10 mouse cellular contexts compared by ENCODE assay signal in the genomic region with DNA sequence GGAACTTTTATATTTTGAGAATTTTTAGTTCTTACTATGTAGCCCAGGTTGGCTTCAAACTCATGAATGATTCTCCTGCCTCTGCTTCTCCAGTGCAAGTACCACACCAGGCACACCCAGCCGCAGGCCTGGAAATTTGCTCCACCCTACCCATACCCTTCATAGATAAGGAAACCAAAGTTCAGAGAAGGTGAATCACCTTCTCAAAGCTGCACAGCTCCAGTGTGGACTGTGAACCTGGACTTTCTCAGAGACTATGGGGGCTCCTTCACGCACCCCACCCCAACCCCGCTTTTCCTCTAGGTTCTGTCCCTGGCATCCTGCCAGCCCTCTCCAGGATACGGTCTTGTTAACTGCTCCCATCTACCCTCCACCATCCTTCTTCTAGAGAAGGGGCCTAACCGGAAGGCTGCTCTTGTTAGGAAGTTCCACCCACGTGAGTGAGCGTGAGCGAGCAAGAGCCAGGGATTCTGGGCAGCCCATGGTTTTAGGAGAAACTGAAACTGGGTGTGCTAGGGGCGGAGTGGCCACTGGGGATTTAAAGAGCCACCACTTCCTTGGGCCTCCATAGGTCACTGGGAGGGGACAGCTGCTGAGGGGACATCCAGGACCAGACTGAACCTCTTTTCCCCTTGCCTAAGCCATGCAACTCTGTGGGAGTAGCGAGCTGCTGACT. TPM values are rescaled to one million over a fixed set of nuclear protein-coding genes. Genes with fewer than 3 reads are reported as not detected.
DNase-seq lines count a peak whose midpoint lies in the region.
"Had no signal": no experiment of that assay in that cellular context is flagged by ENCODE, and none has a peak within 500 bp of the region (broad histone marks: within the 10 kb centered on the region; RNA-seq: fewer than 3 reads in every experiment).

No protein-coding gene starts in this region.

- WGBS in large intestine, adult 2 months: 17% methylated on average over 10 of the region's 10 CpGs
- 83% methylated on average over 10 of the region's 10 CpGs for WGBS in forebrain, embryonic 10.5 days

- no peaks in the 10 kb centered on the region for H3K4me1 ChIP-seq in forebrain, embryonic 10.5 days

- H3K9me3 ChIP-seq in forebrain, embryonic 10.5 days: no peaks in the 10 kb centered on the region; the same call in 1 of the 2 replicates

- H3K4me3 ChIP-seq in forebrain, embryonic 10.5 days: no peak overlapping the region

- no peaks in the 10 kb centered on the region for H3K36me3 ChIP-seq in forebrain, embryonic 10.5 days (replicated peaks)

- H3K27ac ChIP-seq in forebrain, embryonic 10.5 days: no peak overlapping the region

- peak; percentile 55 for DNase-seq in adrenal gland, adult 2 months
- no peak for DNase-seq in adrenal gland, adult 18-20 months (ENCODE audit: low spot score in 2 of 2)
- peak; percentile 13 to 47 for DNase-seq in urinary bladder, postnatal 36 days (ENCODE audit: low spot score in 2 of 2)
- DNase-seq in urinary bladder, postnatal 10 days (ENCODE audit: low spot score): no peak
- DNase-seq in large intestine, adult 2 months (ENCODE audit: low read depth, low spot score): peak; percentile 53
- no peak for DNase-seq in B cell, adult 2 months
- DNase-seq in c-Kit-positive CD71-positive TER-119-positive erythroid progenitor cells, embryonic 14.5 days (ENCODE audit: low spot score): no peak
- no peak for DNase-seq in forebrain, embryonic 10.5 days (ENCODE audit: extremely low spot score, low spot score)

- H3K27me3 ChIP-seq in forebrain, embryonic 10.5 days (ENCODE audit: poor library complexity, severe bottlenecking): no peaks in the 10 kb centered on the region

RNA-seq across cellular contexts. Expression of a gene that starts 20.2 kb away (rescaled TPM):
- total RNA-seq in adrenal gland, adult 2 months (2021): 1 to 10 TPM; 2.4 to 4.1 TPM
- 0.56 and 0.72 TPM in 2 replicates for polyA plus RNA-seq in adrenal gland, adult 2 months (2012; rRNA removed)
- 1 to 10 TPM in 1 of 2 experiments, under 1 TPM in 1; 0.99 to 1.3 TPM for total RNA-seq in adrenal gland, adult 18-20 months (2021)
- 1.2 and 1.9 TPM in 2 replicates for polyA plus RNA-seq in large intestine, adult 2 months (2012; rRNA removed)
- not detected in 2 replicates for polyA plus RNA-seq in forebrain, embryonic 10.5 days (2016; fragmentation: Nextera tagmentation; extraction: Ambion mirVana)
- total RNA-seq: layer of hippocampus, postnatal 14 days had no signal
- polyA plus RNA-seq: neural tube, embryonic 11.5 days had no signal

RNA-seq across cellular contexts. Expression of a gene that starts 22.7 kb away (rescaled TPM):
- total RNA-seq in adrenal gland, adult 2 months (2021): 10 to 100 TPM; 84.1 to 96.5 TPM
- polyA plus RNA-seq in adrenal gland, adult 2 months (2012; rRNA removed): 313 and 329 TPM in 2 replicates
- total RNA-seq in adrenal gland, adult 18-20 months (2021): 10 to 100 TPM; 84.7 to 87.7 TPM
- 68.6 and 69.0 TPM in 2 replicates for polyA plus RNA-seq in large intestine, adult 2 months (2012; rRNA removed)
- polyA plus RNA-seq in forebrain, embryonic 10.5 days (2016; fragmentation: Nextera tagmentation; extraction: Ambion mirVana): 112 and 113 TPM in 2 replicates

RNA-seq across cellular contexts. Expression of a gene that starts 23.2 kb away (rescaled TPM):
- total RNA-seq in adrenal gland, adult 2 months (2021): 1 to 10 TPM; 1.8 to 2.6 TPM
- polyA plus RNA-seq in adrenal gland, adult 2 months (2012; rRNA removed): 5.0 and 6.6 TPM in 2 replicates
- 1 to 10 TPM; 1.6 to 3.1 TPM for total RNA-seq in adrenal gland, adult 18-20 months (2021)
- 123 and 147 TPM in 2 replicates for polyA plus RNA-seq in large intestine, adult 2 months (2012; rRNA removed)
- not detected in 2 replicates for polyA plus RNA-seq in forebrain, embryonic 10.5 days (2016; fragmentation: Nextera tagmentation; extraction: Ambion mirVana)
- polyA plus RNA-seq: neural tube, embryonic 11.5 days had no signal

RNA-seq across cellular contexts. Expression of a gene that starts 35.9 kb away (rescaled TPM):
- 10 to 100 TPM; 27.0 to 28.2 TPM for total RNA-seq in adrenal gland, adult 2 months (2021)
- polyA plus RNA-seq in adrenal gland, adult 2 months (2012; rRNA removed): 76.8 and 81.1 TPM in 2 replicates
- total RNA-seq in adrenal gland, adult 18-20 months (2021): 10 to 100 TPM; 26.8 to 28.1 TPM
- polyA plus RNA-seq in large intestine, adult 2 months (2012; rRNA removed): 40.7 and 47.6 TPM in 2 replicates
- 24.1 and 25.6 TPM in 2 replicates for polyA plus RNA-seq in forebrain, embryonic 10.5 days (2016; fragmentation: Nextera tagmentation; extraction: Ambion mirVana)

RNA-seq across cellular contexts. Expression of a gene that starts 45.6 kb away (rescaled TPM):
- total RNA-seq in adrenal gland, adult 2 months (2021): 10 to 100 TPM; 15.7 to 16.5 TPM
- polyA plus RNA-seq in adrenal gland, adult 2 months (2012; rRNA removed): 92.6 and 97.2 TPM in 2 replicates
- total RNA-seq in adrenal gland, adult 18-20 months (2021): 10 to 100 TPM; 12.9 to 17.2 TPM
- 21.4 and 24.2 TPM in 2 replicates for polyA plus RNA-seq in large intestine, adult 2 months (2012; rRNA removed)
- polyA plus RNA-seq in forebrain, embryonic 10.5 days (2016; fragmentation: Nextera tagmentation; extraction: Ambion mirVana): 64.2 and 64.6 TPM in 2 replicates

Comparison
In these comparisons a context has a peak if more than half of its experiments do, and no peak if none do; other contexts are left out.
1. DNase-seq: peak in adrenal gland, adult 2 months (single experiment), urinary bladder, postnatal 36 days (2 of 2) and large intestine, adult 2 months (single experiment); none in adrenal gland, adult 18-20 months (0 of 2), urinary bladder, postnatal 10 days (single experiment), B cell, adult 2 months (0 of 2), c-Kit-positive CD71-positive TER-119-positive erythroid progenitor cells, embryonic 14.5 days (single experiment) and forebrain, embryonic 10.5 days (single experiment).
2. RNA of a gene that starts 23.2 kb away (polyA plus RNA-seq): 123 to 147 TPM in large intestine, adult 2 months; 5.0 to 6.6 TPM in adrenal gland, adult 2 months and not detected in forebrain, embryonic 10.5 days; every median in the first group is over 10 times any median in the second.